Mouse (Mus musculus) limb, embryonic 10.5 days (tissue): ENCODE measurements around the gene E4f1. TPM values are rescaled to one million over a fixed set of nuclear protein-coding genes. Genes with fewer than 3 reads are reported as not detected.

ENCODE experiments used
- DNase-seq: peaks from one replicate; pipeline ENCODE4 v3.0.0-alpha.2; 2017; ENCODE audit warnings: low spot score
- H3K27ac ChIP-seq: fragments of 300-500 bp; sonication (generic); 2 replicates; pipeline ENCODE4 v1.5.1; 2016; ENCODE audit warnings: mild to moderate bottlenecking
- H3K27me3 ChIP-seq: fragments of 300-500 bp; sonication (generic); 2 replicates; pipeline ENCODE4 v1.6.1; 2016; ENCODE audit warnings: low read depth, mild to moderate bottlenecking; ENCODE audit not compliant: poor library complexity, severe bottlenecking
- H3K36me3 ChIP-seq: fragments of 300-500 bp; sonication (generic); 2 replicates; pipeline ENCODE4 v1.6.1; 2016; ENCODE audit warnings: mild to moderate bottlenecking, moderate library complexity
- H3K4me1 ChIP-seq: fragments of 300-500 bp; sonication (generic); 2 replicates; pipeline ENCODE4 v1.6.1; 2016
- H3K4me3 ChIP-seq: fragments of 300-500 bp; sonication (generic); 2 replicates; pipeline ENCODE4 v1.5.1; 2016; ENCODE audit warnings: mild to moderate bottlenecking, moderate library complexity
- H3K9me3 ChIP-seq: fragments of 300-500 bp; sonication (generic); replicated peaks from 2 replicates; pipeline ENCODE4 v1.6.1; 2016; ENCODE audit warnings: mild to moderate bottlenecking
- WGBS: fragments of 180-500 bp; shearing (Covaris S2); methylation state at CpG from one replicate; pipeline ENCODE4 v1.1.7; 2016; 5-methylcytosine and 5-hydroxymethylcytosine counted together
- polyA plus RNA-seq: library from polyadenylated mRNA; unstranded; fragments of >200 nt; fragmentation: Nextera tagmentation; extraction: Ambion mirVana; gene quantifications from 2 replicates; pipeline ENCODE4 v1.2.1, GENCODE M21; 2016

Gene E4f1
- polyA plus RNA-seq, 1 experiment from 2014 or later = 38.7 TPM

- peak; percentile 49 for DNase-seq
- H3K27ac ChIP-seq = 0 out of 2 replicates have a peak overlapping the region, but pooled peaks have one; percentile 7
- H3K4me1 ChIP-seq = peaks cover 9% of the 10 kb centered on the region; the same call in 1 of the 2 replicates
- H3K4me3 ChIP-seq = no peak overlapping the region
- H3K9me3 ChIP-seq = no peaks in the 10 kb centered on the region
- WGBS = 50% methylated on average over 2 of the region's 2 CpGs
- H3K36me3 ChIP-seq = no peaks in the 10 kb centered on the region
- peaks cover 17% of the 10 kb centered on the region for H3K27me3 ChIP-seq
These were observed 24.7 kb upstream of the E4f1 start for GRCm38 (mm10) chr17:24494627-24495335.

- H3K36me3 ChIP-seq = no peaks in the 10 kb centered on the region
- no peak overlapping the region for H3K4me3 ChIP-seq
- no peak for DNase-seq
- peaks cover 59% of the 10 kb centered on the region for H3K27me3 ChIP-seq
- H3K4me1 ChIP-seq = peaks cover 23% of the 10 kb centered on the region
- H3K27ac ChIP-seq = no peak overlapping the region
- H3K9me3 ChIP-seq = no peaks in the 10 kb centered on the region
- WGBS = 82% methylated on average over 4 of the region's 4 CpGs
These were observed 20.3 kb upstream of the E4f1 start for GRCm38 (mm10) chr17:24490399-24490798.

DNA sequence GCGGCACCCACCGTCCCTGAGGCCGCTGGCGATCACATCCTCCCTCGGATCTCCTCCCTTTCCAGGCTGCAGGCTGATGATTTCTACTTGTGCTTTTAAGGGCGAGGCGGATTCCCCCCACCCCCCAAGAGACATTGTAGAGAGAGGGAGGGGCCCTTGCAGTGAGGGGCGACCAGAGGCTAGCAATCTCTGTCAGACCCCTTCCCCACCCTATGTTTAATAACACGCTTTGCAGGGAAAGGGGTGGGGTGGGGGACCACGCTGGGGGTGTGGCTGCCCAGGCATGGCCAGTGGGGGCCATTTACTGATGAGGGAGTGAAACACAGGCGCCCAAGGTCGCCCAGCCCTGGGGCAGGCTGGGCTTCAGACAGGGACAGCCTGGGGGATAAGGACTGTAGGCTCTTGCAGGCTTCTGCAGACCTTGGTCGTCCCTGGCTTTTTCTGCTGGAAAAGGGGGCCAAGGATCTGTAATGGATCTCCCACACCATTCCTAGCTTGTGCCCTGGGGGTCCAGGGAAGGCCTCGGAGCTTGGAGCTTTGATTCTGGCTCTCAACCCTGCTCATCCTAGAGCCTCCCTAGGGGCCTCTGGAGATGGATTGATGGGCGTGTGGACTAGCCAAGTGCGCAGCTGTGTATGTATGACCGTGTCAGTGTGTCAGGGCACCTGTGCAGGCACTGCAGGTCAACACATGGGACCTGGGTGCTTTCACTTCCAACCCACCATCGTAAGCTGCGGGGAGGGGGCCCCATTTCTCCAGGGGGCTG lies 19.3 kb upstream of the E4f1 start:
- Histone ChIP-seq H3K4me1 (peaks cover 26% of the 10 kb centered on the region), H3K27me3 (peaks cover 61% of the 10 kb centered on the region), H3K4me3 (peak overlapping the region; percentile 71), H3K9me3 (no peaks in the 10 kb centered on the region), H3K36me3 (no peaks in the 10 kb centered on the region), H3K27ac (peak overlapping the region; percentile 83; the same call in 1 of the 2 replicates)
- DNase-seq = no peak
- 19% methylated on average over 19 of the region's 19 CpGs for WGBS

GRCm38 (mm10) chr17:24488662-24489264 lies 18.6 kb upstream of the E4f1 start:
- peaks cover 61% of the 10 kb centered on the region for H3K27me3 ChIP-seq
- H3K27ac ChIP-seq = peak overlapping the region; percentile 83
- H3K4me3 ChIP-seq = peak overlapping the region; percentile 71
- no peaks in the 10 kb centered on the region for H3K9me3 ChIP-seq
- H3K4me1 ChIP-seq = peaks cover 26% of the 10 kb centered on the region
- 3% methylated on average over 81 of the region's 81 CpGs for WGBS
- H3K36me3 ChIP-seq = no peaks in the 10 kb centered on the region
- peak; percentile 72 for DNase-seq

DNA sequence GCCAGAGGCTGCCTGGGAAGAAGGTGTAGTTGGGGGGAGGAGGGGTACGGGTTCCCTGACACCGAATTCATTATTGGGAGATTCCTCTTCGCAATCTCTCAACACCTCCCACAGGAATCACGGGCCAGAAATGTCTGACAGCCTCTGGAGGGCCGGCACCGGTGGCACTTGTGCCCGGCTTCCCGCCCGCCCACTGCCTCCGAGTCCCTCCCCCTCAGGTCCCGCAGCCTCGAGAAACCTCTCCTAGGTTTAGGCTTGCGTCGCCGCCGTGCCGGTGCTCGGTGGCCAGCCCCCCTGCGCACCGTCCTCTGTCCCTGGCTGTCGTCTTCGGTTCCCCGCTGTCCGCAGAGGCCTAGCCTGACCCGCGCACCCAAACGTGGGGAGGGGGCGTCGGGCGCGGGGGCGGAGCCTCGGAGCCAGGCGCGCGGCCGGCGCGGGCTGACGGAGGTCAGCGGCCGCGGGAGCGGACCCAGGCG lies 18.1 kb upstream of the E4f1 start, which contains the start of gene Caskin1:
TSS of gene Caskin1 (plus strand) at position 416 of the 476 bp plus-strand sequence.
- peak; percentile 54 for DNase-seq
- Histone ChIP-seq H3K4me1 (peaks cover 26% of the 10 kb centered on the region), H3K27ac (peak within 1 kb of the TSS; percentile 83), H3K27me3 (peaks cover 61% of the 10 kb centered on the region), H3K36me3 (no peaks in the 10 kb centered on the region), H3K4me3 (peak within 1 kb of the TSS; percentile 71), H3K9me3 (no peaks in the 10 kb centered on the region)
- 2% methylated on average over 45 of the region's 45 CpGs for WGBS

DNA sequence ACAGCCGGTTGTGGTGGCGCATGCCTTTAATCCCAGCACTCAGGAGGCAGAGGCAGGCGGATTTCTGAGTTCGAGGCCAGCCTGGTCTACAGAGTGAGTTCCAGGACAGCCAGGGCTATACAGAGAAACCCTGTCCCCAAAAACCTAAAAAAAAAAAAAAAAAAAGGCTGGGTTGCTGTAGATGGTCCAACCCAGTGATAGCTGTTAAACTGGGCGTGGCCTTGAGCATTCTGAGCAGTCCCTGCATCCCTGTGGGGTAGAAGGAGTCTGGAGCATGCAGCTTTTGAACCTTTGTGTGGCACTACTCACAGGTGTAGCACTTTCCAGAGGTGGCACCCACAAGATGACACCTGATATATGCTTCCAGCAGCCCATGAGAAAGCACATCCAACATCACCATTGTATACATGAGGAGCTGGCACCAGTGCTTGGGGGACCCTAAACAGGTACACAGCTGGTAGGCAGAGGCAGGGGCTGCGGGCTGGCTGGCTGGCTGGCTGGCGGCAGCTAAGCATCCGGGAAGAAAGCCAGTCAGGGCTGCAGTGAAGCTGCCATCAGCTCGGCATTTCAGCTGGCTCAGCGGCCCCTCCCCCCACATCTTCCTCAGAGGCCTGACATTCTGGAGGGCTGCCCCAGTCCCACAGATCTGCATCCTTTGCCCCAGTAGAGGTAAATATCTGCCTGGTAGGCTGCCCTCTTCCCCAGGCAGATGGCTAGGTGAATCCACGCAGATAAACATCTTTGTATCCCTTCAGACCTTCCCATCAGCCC lies 15.2 kb upstream of the E4f1 start:
- peaks cover 27% of the 10 kb centered on the region for H3K4me1 ChIP-seq
- H3K4me3 ChIP-seq = no peak overlapping the region
- H3K9me3 ChIP-seq = no peaks in the 10 kb centered on the region
- no peaks in the 10 kb centered on the region for H3K36me3 ChIP-seq
- 44% methylated on average over 11 of the region's 11 CpGs for WGBS
- no peak for DNase-seq
- H3K27ac ChIP-seq = 0 out of 2 replicates have a peak overlapping the region, but pooled peaks have one; percentile 15
- H3K27me3 ChIP-seq = peaks cover 49% of the 10 kb centered on the region

DNA sequence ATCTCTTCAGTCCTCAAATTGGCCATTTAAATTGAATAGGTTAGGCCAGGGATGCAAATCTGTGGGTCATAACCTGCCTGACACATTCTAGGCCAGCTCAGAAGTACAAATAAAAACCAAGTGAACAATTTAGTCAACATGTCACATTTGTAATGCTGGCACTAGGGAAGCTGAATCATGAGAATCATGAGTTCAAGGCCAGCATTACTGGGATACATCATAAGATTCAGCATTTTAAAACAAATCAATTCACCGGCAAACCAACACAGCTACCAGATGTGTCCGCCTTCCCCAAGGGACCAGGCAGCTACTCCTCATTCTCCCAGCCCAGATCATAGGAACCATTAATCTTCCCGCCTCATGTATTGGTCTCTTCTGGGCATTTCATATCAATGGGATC lies 13.4 kb upstream of the E4f1 start:
- Histone ChIP-seq H3K9me3 (no peaks in the 10 kb centered on the region), H3K27me3 (peaks cover 31% of the 10 kb centered on the region), H3K4me1 (peaks cover 22% of the 10 kb centered on the region), H3K4me3 (no peak overlapping the region), H3K27ac (no peak overlapping the region), H3K36me3 (no peaks in the 10 kb centered on the region)
- WGBS = 87% methylated on average over 3 of the region's 3 CpGs
- DNase-seq = no peak

DNA sequence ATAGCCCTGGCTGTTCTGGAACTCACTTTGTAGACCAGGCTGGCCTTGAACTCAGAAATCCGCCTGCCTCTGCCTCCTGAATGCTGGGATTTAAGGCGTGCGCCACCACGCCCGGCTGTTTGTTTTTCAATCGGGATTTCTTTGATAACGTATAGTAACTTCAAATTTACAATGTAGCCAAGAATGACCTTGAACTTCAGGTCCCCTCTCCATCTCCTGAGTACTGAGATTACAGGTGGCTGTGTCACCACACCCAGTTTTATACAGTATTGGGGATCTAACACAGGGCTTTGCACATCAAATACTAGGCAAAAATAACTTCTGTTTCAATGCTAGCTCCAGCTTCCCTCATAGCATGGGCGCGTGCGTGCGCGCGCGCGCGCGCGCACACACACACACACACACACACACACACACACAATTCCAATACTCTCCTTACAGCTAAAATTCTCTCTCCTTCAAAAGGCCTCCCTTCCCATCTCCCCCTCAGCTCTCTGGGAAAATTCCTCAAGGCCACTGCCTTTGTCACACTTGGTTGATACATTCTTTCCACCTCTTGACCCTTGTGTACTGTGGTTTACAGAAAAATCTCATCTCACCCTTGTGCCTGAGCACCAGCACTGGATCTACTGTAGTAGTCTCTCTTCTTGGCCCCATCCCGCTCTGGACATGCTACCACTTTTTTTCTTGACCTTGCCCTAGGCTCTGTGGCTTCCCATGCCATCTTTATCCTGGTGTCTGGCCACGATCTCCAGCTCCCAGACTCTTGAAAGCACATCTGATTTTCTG lies 11.1 kb upstream of the E4f1 start:
- no peak for DNase-seq
- WGBS = 94% methylated on average over 20 of the region's 20 CpGs
- H3K9me3 ChIP-seq = no peaks in the 10 kb centered on the region

DNA sequence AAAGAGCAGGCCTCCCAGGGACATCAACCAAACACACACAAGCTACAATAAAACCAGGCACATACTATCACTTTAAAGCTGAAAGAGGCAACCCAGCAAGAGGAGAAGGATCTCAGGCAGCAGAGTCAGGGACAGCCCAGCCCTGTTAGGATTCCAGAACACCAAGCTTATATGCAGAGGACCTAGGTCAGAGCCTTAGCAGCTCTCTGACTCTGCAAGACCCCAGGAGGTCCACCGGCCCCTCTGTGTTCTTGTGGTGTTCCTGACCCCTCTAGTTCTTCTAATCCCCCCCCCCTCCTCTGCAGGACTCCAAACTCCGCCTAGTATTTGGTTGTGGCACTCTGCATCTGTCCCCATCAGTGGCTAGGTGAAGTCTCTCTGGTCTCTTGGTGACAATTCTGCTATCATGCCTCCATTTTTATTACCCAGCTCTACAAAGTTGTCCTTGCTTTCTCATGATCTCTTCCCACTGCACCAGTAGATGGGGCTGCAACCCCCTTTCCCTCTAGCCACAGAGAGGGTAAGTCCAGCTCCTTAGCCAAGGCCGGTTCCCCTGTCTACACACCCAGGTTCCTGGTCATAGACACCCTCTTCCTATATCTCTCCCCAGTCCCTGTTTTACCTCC lies 10.2 kb upstream of the E4f1 start:
- DNase-seq = no peak
- peak overlapping the region; percentile 79; the same call in 1 of the 2 replicates for H3K4me3 ChIP-seq
- peaks cover 20% of the 10 kb centered on the region for H3K4me1 ChIP-seq
- 49% methylated on average over 3 of the region's 3 CpGs for WGBS
- H3K27ac ChIP-seq = peak overlapping the region; percentile 25; the same call in 1 of the 2 replicates
- H3K9me3 ChIP-seq = no peaks in the 10 kb centered on the region
- 0 out of 2 replicates have a peak, but pooled peaks cover under 1% of the 10 kb centered on the region for H3K27me3 ChIP-seq
- H3K36me3 ChIP-seq = peaks cover 25% of the 10 kb centered on the region

More for the DNA sequence above, 11.1 kb upstream of the E4f1 start:
- peaks cover 9% of the 10 kb centered on the region; the same call in 1 of the 2 replicates for H3K27me3 ChIP-seq
- no peak overlapping the region for H3K27ac ChIP-seq
- H3K4me1 ChIP-seq = peaks cover 25% of the 10 kb centered on the region
- peaks cover 16% of the 10 kb centered on the region for H3K36me3 ChIP-seq
- no peak overlapping the region for H3K4me3 ChIP-seq

DNA sequence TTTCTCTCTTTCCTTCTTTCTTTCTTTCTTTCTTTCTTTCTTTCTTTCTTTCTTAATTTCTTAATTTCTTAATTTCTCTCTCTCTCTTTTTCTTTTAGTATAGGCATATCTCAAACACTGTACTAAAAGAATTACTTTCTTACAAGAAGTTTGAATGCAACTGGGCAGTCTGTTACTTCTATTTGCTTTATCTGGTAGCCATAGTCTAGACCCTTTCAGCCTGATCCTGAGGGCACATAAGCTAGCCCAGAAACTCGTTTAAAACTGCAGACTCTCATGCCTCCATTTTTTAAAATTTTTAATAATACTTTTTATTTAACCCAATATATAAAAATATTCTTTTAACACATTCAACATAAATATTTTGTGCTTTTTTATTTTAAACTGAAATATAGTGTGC lies 9.3 kb upstream of the E4f1 start:
- DNase-seq = no peak
- Histone ChIP-seq H3K27ac (peak overlapping the region; percentile 94), H3K27me3 (no peaks in the 10 kb centered on the region), H3K36me3 (peaks cover 34% of the 10 kb centered on the region), H3K4me3 (peak overlapping the region; percentile 79), H3K4me1 (peaks cover 18% of the 10 kb centered on the region), H3K9me3 (no peaks in the 10 kb centered on the region)
- WGBS = 44% methylated on average over 1 of the region's 1 CpGs

DNA sequence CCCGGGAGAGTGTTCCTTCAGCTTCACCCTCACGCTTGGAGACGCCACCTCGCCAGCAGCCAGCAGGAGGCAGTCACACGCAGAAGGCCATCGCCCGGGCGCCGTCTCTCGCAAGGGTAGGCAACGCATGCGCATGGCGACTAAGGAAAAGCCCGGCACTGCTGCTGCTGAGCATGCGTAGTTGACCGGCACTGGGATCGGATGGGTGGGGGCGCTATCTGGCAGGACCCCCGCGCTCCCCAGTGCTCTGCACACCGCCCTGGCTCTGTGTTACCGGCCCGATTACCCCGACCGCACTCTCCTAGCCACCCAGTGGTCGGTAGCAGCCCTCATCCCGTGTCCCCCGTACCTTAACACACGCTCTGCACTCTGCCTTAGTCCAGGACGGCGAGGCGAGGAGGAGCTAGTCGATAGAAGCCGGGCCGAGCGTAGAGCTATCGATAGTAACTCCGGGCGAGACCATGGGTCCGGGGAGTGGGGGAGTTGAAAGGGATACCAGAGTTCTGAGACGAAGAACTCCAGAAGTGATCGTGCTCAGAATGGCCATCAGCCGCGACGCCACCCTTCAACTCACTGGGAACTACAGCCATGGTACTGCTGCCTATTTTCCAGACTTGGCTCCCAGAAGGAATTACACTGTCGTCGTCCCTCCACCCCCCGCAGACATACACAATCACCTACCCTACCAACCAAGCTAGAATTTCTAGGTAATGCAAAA lies 8.7 kb upstream of the E4f1 start, which contains the start of gene Mlst8:
TSS of gene Mlst8 (minus strand) at position 416 of the 718 bp plus-strand sequence.
- Histone ChIP-seq H3K36me3 (peaks cover 40% of the 10 kb centered on the region), H3K27me3 (no peaks in the 10 kb centered on the region), H3K9me3 (no peaks in the 10 kb centered on the region), H3K27ac (peak within 1 kb of the TSS; percentile 94), H3K4me1 (peaks cover 18% of the 10 kb centered on the region), H3K4me3 (peak within 1 kb of the TSS; percentile 79)
- peak; percentile 99 for DNase-seq
- WGBS = under 1% methylated on average over 48 of the region's 48 CpGs
